Mouse (Mus musculus): ENCODE results near the gene Cpd. TPM values are rescaled to one million over a fixed set of nuclear protein-coding genes. Genes with fewer than 3 reads are reported as not detected.
"Not testable (repeated sequence)": the region's sequence is repeated elsewhere in the genome, so short reads cannot be mapped to it uniquely, and the experiment has no call there.

Gene Cpd
- total RNA-seq, 2 experiments from 2014 or later: 46.2 to 57.9 TPM

DNA sequence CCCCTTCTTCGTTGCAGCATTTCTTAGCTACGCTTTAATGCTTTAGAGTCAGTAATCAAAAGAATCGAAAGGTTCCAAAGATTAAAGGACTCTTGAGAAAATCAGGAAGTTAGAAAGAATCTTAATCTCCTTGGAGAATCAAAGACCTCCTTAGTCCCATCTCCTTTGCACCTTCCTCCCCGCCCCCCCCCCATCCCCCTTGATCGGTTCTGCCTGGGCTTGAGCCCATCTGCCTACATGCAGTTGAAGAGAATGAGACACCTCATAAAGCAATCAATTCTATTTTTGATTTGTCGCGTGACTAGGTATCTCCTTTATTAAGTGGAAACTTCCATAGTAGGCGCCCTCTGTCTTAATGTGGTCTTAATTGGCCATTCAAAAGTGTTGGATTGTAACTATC, 536 bp upstream of the Cpd start:
- DNase-seq: no peak

DNA sequence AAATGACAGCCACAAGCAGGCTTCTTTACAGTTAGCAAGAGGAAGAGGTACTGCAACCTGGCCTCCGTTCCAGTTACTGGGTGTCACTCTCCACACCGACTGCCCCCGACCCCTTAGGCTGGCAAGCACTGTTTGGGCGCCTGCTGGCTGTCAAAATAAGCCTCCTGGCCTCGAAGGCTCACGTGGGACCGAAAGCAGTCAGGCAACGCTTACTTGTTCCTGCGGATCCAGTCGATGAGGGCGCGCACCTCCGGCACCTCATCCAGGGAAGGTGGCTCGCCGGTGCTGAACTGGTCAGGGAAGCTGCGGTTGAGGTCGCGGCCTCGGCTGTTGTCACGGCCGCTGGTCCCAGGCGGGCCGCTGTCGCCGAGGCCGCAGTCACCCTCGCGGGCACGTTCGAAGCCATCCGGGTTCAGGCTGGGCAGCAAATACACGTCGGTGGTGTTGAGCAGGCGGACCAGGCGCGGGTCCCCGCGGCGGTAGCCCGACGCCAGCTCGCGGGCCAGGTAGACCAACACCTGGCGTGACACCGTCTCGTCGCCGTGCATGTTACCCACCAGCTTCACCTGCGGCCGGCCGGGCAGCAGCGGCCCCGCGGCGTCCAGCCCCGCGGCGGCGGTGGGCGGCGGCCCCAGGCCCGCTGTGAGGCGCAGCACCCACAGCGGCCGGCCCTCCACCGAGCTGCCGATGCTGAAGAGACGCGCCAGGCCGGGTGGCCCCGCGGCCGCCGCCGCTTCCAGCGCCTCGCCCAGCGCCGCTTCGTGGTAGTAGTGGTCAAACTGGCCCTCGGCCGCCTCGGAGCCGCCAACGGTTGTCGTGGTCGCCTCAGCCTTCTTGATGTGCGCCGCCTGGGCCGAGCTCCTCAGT, 574 bp downstream of the Cpd start:
- DNase-seq: peak; percentile 53

DNA sequence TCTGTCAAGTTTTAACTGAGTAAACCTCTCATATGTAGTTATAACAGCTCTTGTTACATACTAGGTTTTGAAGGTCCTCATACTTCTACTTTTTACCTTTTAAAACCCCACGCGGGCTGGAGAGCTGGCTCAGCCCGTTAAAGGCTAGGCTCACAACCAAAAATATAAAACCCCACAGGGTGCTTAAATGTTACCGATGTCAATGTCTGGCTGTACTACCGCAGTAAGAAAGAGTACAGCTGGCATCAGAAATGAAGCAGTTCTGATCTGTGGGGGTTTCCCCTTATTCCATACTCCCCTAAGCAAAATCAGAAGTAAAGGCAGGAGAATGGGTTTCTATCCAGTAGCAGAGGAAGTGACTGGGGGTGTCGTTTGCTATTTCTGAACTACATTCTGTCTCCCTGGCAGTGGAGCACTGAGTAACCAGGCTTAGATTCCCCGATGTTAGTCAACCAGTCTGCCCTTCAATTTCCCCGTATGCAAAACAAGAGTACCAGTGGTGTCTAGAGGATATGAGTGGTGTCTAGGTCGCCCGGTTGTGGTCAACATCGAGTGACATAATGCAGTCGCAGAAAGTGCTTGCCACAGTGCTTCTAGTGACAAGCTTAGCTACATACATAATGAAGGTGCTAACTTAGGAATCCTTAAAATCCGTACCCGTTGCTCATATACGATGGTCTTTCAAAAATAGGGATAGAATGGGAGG, 1.4 kb downstream of the Cpd start:
- DNase-seq: peak; percentile 25

DNA sequence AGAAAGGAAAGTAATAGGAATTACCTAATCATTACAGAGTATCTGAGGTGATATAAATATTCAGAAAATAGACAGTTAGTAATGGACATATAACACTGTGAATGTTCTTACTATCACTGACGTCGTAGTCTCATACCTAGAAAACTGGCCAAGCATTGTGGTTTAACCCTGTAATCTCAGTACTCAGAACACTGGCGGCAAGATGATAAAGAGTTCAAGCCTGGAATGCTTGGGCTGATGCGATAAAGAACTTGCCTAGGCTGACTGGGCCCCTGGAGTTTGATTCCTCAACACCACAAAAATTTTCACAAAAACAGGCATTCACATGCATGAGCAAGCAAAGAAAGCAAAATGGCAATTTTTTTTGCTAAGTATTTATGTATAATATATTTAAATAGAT, 8.2 kb downstream of the Cpd start:
- no peak for DNase-seq

DNA sequence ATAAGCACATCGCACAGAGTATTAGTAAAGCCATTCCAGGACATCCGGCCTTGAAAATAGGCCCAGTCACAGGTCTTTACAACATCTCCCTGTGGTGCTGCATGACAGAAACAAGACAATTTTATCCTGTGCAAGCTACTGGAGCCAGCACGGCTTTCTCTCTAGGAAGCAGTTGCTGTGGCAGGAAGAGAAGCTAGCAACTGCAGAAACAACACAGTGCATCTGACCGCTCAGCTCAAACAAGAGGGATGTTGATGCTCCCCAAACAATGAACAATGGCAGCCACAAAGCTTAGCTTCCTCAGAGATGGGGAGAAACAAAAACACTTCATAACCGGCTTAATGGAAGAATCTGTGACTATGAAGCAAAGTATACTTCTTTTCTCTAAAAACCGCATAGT, 10.5 kb downstream of the Cpd start:
- no peak for DNase-seq

DNA sequence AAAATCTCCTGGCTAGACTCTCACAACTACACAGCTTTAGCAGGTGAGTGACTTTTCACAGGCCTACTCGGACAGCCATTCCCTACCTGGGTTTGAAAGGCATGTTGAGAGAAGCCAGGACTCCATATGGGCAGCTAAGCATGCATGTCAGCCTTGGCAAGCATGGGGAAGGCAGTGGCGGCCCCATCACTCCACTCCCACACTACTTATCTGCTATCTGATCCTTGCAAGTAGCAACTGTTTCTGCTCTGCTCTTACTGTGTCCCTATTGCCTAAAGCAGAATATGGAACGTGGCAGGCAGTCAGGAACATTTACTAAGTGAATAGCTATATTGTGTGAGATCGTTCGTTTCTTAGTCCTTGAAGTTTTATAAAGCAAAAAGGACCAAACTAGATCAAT, 10.9 kb downstream of the Cpd start:
- DNase-seq: no peak

DNA sequence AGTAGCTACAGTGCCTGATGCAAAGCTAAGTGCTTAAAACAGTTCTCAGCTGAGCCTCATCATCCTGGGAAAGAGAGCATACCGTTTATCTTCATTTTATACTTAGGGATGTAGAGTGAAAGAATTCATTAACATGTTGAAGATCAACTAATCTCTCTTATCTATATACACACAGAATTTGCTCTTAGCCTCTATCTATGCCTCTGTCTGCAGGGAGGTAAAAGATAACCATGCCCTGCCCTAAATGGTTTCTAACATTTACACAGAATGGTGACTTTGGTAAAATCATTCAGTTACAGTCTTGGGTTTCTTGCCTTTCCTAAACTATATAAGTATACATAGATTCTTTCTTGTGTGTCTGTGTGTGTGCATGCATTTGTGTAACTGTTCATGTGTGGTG, 12.2 kb downstream of the Cpd start:
- DNase-seq: no peak

DNA sequence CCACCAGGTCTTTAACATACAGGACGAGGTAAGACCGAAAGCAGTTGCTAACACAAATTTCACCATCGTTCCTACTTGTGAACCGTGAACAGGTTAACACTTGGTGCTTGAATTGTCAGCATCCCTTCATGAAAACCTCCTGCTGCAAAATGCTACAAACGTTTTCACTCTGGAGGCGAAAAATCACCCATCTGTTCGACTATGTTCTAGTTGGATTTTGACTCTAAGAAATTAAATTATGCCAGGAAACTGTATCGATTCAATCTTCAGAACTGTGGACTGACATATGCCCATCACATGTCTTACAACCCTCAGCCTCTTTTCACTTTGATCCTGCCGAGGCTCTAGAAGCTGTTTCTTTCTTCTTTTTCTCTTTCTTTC, 21.9 kb downstream of the Cpd start:
- no peak for DNase-seq

DNA sequence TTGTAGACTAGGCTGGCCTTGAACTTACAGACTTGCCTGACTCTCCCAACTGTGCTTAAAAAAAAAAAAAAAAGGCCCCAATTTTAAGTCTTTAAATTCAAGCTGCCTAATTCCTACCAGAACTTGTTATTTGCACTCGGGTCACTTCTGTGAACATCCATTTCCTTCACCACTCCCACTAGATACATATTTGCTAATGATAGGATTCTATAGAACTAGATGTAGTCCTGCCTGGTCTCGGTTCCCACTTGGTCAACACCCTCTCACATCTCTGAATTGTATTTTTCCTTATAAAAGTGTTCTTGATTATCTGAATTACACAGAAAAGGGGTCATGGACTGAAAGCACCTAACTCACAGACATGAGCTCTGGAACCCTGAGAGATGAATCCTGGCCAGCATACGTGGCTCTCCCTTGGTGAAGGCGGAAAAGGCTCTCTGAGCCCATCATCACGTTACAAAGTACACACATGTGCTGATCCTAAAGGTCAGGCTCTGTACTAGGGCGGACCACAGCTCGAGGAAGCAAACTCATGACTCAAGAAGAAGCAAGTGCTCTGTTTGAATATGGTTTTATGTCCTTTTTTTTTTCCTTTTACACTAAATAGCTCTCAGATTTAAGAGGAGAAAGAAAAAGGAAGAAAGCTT, 22.5 kb downstream of the Cpd start:
- DNase-seq: no peak

DNA sequence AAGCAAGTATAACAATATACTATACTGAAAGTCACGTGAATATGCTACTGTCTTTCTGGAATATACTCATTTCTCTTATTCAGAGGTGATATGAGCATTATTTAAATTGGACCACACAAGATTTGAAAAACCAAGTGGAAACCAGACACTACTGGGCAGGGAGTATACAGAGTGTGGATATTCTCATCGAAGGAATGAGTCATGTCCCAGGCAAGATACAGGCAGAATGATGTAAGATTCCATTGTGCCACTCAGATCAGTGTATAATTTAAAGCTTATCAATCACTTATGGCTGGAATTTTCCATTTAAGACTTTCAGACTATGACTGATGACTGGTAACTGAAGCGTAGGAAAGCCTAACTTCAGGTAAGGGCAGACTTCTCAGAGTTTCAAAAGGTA, 23.2 kb downstream of the Cpd start:
- DNase-seq: no peak

DNA sequence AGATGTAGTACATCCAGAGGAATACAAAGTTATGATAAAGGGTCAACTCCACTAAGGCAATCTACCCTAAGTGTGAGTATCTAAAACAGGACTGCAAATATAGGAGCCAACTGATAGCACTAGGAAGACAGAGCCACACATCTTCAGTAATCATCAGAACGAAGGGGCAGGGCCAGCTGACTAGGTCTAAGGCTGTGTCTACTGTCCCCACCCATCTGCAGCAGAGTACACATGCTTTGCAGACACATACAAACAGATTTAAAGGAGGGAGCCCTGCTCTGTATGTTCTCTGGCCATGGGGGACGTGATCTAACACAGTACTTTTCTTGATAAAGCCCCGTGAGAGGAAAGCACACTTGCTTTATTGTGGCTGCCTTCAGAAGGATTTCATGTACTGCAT, 25.5 kb downstream of the Cpd start:
- no peak for DNase-seq

DNA sequence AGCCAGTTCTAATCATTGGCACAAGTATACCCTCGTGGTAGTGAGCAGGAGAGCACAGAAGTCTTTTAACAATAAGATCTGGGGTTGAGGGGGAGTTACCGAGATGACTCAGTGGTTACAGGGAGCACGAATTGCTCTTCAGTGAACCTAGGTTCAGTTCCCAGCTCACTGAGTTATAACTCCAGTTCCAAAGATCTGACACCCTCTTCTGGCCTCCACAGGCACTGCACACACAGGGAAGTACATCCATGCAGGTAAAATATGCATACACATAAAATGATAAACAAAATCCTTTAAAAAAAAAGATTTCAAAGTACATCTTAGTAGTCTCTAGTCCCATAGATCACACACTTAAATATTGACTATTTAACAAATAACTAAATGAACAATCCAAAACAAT, 29.2 kb downstream of the Cpd start:
- no peak for DNase-seq

DNA sequence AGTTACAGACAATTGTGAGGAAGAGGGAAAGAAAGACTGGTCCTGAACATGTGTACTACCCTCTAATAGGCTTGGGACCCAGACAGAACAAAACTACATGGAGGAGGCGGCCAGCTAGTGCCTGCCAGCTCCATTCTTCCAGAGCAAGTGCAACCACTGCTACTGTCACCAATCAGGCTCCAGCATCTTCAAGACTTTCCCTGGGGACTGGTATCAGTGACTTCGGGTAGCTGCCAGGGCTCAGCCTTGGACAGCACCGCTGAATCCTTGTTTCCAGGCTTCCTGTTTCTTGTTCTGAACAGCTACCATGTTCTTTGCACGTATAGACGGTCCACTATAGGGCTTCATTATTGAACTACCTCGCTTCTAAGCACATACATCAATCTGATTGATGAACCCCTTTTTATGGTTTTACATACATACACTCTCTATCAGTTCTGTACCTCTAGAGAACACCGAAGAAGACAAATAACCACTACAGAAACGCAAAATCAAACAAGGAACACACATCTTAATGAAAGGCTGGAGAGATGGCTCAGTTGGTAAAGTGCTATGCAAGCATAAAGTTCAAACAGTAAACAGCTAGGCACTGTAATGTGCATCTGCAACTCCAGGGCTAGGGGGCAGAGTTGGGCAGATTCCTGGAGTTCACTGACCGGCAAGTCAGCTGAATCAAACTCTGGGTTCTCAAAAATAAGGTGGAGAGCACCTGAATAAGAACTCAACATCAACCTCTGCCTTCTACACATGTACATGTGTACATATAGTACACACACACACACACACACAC, 35.9 kb downstream of the Cpd start:
- DNase-seq: peak; percentile 41

DNA sequence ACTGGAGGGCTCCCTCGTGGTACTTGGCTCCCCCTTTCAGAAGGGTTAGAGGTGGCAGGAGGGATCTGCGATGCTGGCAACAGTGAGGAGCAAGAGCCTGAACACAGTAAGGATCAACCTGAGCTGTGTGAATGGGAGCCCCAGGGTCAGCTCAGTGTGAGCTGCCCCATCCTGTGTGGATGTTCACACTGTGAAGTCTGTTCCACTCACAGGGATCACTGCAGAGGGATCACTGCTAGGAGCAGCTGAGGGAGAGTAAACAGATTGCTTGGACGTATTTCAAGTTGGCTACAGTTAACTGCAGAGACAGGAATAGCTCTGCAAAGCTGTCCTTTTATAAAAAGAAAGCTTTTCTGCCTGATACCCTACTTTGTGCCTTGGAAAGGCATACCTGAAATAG, 37.4 kb downstream of the Cpd start:
- no peak for DNase-seq

DNA sequence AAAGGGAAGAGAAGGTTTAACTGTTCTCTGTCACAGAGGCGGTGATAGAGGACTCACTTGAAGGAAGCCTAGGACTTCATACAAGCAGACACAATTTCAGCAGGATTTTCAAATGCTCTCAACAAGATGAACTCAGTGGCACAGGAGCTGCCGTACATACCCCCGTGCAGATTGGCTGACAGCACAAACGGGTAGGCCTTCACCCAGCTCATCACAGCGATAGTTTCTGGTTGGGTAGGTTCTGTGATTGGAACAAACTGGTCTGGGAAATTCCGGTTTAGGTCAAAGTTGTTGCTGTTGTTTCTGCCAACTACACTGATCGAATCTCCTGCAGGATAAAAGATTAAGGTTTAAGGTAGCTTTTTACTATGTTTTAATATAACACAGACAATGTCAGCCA, 38.3 kb downstream of the Cpd start:
- no peak for DNase-seq

DNA sequence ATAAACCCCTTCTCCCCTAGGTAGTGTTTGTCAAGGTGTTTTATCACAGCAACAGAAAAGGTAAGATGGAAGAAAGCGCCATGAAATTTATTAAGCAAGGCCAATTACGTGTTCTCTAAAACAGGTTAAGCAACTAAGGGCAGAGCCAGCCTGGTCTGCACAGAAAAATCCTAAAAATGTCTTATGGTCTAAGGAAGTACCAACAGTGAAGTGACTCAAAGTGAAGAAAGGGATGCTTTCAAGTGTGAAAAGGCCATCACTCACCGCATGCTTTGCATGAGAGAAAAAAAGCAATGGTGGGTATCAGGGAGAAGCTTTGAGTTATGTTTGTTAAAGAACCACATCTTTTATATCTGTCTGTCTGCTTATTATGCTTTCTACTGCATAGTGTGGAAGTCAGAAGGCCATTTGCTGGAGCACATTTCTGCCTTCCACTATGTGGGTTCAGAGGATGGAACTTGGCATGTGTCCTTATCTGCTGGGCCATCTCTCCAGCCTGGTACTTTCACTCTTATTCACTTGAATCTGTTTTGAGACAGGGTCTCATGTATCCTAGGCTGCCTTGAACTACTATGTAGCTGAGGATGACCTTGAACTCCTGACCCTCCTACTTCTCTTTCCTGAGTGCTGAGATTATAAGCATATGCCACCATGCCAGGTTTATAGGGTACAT, 39.7 kb downstream of the Cpd start:
- no peak for DNase-seq

DNA sequence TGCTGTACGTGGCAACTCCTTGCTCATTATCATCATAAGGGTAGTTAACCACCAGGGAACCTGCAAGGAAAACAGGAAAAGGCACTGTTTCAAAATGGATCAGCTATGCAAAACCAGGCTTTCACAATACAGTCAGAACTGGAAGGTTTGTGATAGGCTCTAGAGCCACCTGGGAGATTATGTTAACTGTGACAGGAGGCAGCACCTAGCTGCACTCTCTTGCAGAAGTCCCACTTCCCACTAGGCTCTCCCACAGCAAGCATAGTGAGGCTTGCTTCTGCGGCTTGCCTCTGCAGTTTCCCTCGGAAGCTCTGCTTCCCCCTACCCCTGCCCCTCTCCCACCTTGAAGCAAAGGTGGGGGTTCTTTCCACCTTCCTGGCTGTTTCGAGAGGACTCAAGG, 40.8 kb downstream of the Cpd start:
- no peak for DNase-seq

DNA sequence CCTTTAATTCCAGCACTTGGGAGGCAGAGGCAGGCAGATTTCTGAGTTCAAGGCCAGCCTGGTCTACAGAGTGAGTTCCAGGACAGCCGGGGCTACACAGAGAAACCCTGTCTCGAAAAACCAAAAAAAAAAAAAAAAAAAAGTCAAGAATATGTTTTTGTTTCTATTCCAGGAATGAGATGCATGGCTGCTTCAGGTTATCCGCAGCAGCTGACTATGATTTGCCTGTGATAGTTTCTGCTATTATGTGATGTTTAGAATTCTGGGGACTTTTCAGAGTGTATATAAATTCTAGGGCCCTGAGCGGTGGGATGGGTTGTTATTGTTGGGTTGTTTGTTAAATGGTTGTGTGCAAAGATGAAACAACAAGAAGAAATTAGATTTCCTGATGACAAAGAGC, 41.7 kb downstream of the Cpd start:
- DNase-seq: not testable (repeated sequence)

DNA sequence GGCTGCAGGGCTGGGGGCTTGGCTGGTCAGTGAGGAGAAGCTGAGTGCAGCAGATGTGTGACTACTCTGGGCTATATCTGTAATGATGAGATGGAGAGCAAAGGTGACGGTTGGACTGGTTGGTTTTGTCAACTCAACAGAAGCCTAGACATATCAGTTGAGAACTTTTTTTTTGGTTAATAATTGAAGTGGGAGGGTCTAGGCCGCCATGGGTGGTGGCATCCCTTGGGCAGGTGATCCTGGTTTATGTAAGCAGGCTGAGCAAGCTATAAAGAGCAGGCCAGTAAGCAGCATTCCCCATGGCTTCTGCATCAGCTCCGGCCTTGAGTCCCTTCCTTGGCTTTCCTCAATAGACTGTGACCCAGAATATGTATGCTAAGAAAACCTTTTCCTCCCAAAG, 43.6 kb downstream of the Cpd start:
- no peak for DNase-seq

DNA sequence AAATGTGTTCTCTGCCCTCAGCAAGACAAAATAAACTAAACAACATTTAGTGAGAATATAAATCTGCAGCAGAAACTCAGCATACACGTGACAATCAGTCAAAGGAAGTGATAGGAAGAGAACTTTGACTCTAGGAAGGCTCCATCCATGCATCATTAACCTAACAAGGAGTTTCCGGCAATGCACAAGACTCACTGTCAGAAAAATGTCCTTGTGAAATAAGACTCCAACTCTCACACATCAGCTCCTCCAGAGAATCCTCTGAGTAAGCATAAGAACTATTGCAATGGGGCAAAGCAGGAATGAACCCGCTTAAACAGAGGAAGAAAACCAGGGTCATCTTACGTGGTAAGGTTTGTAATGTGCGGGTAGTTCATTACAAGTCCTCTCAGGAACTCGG, 49.6 kb downstream of the Cpd start:
- no peak for DNase-seq

DNA sequence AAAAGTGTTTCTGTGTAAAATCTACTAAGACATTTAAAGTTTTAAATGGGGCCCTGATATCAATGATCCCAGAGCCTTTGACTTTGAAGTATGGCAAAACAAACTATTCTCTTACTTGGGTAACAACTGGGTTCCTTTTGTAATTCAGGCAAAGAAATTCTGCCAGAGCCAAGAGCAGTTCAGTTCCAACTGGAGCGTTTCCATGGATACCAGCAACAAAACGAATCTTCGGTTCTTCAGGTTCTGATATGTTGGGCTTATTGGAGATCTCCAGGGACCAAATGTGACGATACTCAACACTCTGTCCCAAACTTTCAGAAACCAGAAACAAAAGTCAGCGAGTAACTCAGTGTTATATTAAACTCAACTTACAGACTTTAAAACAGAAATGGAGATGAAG, 51.5 kb downstream of the Cpd start:
- DNase-seq: peak; percentile 24

DNA sequence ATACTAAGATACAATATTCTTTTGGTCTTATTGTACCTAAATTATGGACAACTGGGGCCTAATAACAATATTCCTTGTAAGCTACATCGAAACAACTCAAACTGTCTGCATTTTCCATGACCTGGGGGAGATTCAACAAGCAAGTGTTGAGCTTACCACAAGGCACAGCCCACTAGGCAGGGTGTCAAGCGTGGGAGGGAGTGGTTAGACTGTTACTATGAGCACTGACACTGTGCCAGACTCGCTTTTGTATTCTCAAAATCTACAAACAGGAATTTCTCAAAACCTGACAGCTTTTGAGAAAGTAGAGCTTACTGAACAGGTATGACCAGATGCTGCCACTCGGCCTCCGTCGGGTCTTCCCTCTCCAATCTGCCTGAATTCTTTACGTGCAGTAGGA, 55.5 kb downstream of the Cpd start:
- DNase-seq: no peak

Data from adrenal gland, postnatal 10 days (tissue).